Mouse (Mus musculus) liver, embryonic 14.5 days (tissue): ENCODE results near the gene Ankrd9.

ENCODE experiments used
- CTCF ChIP-seq: IDR thresholded peaks from 2 replicates; pipeline ENCODE4 v1.5.1; 2016; ENCODE audit warnings: antibody characterized with exemption, low read depth, control low read depth
- EP300 ChIP-seq: IDR thresholded peaks from 2 replicates; pipeline ENCODE4 v1.6.1; 2016; ENCODE audit warnings: antibody characterized with exemption, low read depth

DNA sequence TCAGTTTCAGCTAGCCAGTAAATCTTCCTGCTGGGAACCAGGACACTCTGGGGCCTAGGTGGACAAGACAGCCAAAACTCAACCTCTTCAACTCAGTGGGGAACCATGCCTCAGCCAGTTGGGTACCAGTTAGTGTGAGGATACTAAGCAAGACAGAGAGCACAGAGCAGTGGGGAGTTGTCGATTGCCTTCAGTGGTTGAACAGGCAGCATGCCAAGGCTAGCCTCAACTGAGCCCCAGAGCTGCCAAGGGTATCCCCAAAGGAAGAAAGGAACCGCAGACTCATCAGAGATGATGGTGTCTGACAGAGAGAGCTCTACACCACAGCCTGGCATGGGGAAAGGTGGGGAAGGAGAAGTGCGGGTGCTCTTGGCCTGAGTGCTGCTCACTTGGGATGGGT lies 38.0 kb downstream of the Ankrd9 start:
- TF ChIP-seq EP300 = no peak
- no peak for TF ChIP-seq CTCF
